Mouse (Mus musculus) liver, embryonic 16.5 days (tissue): ENCODE results near the gene Acoxl. TPM values are rescaled to one million over a fixed set of nuclear protein-coding genes. Genes with fewer than 3 reads are reported as not detected.

Source experiments
- ATAC-seq: fragments of 200-750 bp; cut with Nextera tagmentation; 2 replicates; pipeline ENCODE4 v1.8.0; 2017; ENCODE audit warnings: low read depth, mild to moderate bottlenecking, moderate number of reproducible peaks, moderate library complexity
- H3K27ac ChIP-seq: fragments of 300-500 bp; sonication (generic); 2 replicates; pipeline ENCODE4 v1.5.1; 2014; ENCODE audit warnings: mild to moderate bottlenecking, low read length
- H3K27me3 ChIP-seq: fragments of 300-500 bp; sonication (generic); 2 replicates; pipeline ENCODE4 v1.6.1; 2014; ENCODE audit warnings: low read depth, low read length, mixed read lengths; ENCODE audit not compliant: control insufficient read depth, insufficient read depth
- H3K36me3 ChIP-seq: fragments of 300-500 bp; sonication (generic); 2 replicates; pipeline ENCODE4 v1.6.1; 2014; ENCODE audit warnings: mild to moderate bottlenecking; ENCODE audit not compliant: control insufficient read depth, insufficient read depth
- H3K4me1 ChIP-seq: fragments of 300-500 bp; sonication (generic); 2 replicates; pipeline ENCODE4 v1.6.1; 2014; ENCODE audit warnings: low read depth, low read length, mixed read lengths; ENCODE audit not compliant: control insufficient read depth
- H3K4me2 ChIP-seq: fragments of 300-500 bp; sonication (generic); 2 replicates; pipeline ENCODE4 v1.6.1; 2014; ENCODE audit warnings: low read depth, low read length, mixed read lengths
- H3K4me3 ChIP-seq: fragments of 300-500 bp; sonication (generic); 2 replicates; pipeline ENCODE4 v1.5.1; 2014; ENCODE audit warnings: low read depth, mild to moderate bottlenecking, low read length
- H3K9ac ChIP-seq: fragments of 300-500 bp; sonication (generic); 2 replicates; pipeline ENCODE4 v1.6.1; 2014; ENCODE audit warnings: low read depth, low read length
- H3K9me3 ChIP-seq: fragments of 300-500 bp; sonication (generic); replicated peaks from 2 replicates; pipeline ENCODE4 v1.6.1; 2016; ENCODE audit warnings: low read length; ENCODE audit not compliant: control insufficient read depth
- WGBS: fragments of 180-500 bp; shearing (Covaris S2); extraction: QIAGEN DNeasy Blood & Tissue Kit; methylation state at CpG from one replicate; pipeline ENCODE4 v1.1.7; 2014; ENCODE audit not compliant: insufficient replicate concordance; 5-methylcytosine and 5-hydroxymethylcytosine counted together
- polyA plus RNA-seq: library from polyadenylated mRNA; unstranded; fragments of >200 nt; fragmentation: Nextera tagmentation; extraction: Ambion mirVana; gene quantifications from 2 replicates; pipeline ENCODE4 v1.2.1, GENCODE M21; 2015

Gene Acoxl
- polyA plus RNA-seq, 1 experiment from 2014 or later: 0.05 TPM

DNA sequence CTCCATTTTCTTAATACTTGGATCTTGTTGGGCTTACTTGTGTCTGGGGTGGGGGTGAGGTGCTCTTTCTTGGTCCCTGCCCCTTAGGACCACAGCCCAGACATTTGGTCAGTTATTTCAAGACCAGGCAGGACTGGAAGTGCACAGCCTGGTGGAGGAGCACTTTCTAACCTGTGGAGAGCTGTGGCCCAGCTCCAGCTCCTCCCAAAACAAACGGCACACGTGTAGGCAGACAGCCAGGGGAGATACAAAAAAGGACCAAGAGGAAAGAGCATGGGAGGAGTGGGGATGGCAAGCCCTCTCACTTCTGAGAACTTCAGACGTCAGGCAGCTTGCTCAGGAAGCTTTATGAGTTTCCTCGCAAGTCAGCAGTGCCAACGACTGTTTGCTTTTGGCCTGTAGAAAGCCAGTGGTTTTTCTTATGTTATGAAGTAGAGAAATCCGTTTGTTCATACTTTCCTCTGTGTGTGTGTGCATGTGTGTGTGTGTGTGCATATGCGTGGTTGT, 321.0 kb downstream of the Acoxl start:
- no peak overlapping the region for H3K4me3 ChIP-seq
- no peak overlapping the region for H3K27ac ChIP-seq
- ATAC-seq: no peak
- no peaks in the 10 kb centered on the region for H3K36me3 ChIP-seq
- no peak overlapping the region for H3K4me2 ChIP-seq
- peaks cover 30% of the 10 kb centered on the region for H3K4me1 ChIP-seq
- no peak overlapping the region for H3K9ac ChIP-seq
- 58% methylated on average over 7 of the region's 7 CpGs for whole genome bisulfite sequencing
- H3K27me3 ChIP-seq: no peaks in the 10 kb centered on the region
- no peaks in the 10 kb centered on the region for H3K9me3 ChIP-seq

DNA sequence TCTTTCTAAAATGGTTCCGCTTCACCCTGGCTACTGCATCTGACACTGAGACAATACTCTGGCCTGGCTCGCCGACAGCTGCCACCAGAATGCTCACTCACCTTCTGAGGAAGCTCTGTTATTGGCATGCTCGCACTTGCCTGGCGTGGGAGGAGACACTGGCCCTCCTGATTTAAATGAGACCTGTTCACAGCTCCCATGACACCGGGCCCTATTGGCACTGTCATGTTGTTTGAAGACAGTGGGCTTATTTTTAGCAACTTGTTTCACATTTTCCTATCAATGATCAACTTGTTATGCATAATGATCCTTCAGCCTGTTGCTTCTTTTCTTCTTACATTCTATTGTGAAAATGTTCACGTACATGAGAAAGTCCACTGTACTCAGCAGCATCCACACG, 324.5 kb downstream of the Acoxl start:
- ATAC-seq: no peak
- H3K27me3 ChIP-seq: no peaks in the 10 kb centered on the region
- no peak overlapping the region for H3K4me2 ChIP-seq
- no peaks in the 10 kb centered on the region for H3K36me3 ChIP-seq
- H3K4me3 ChIP-seq: no peak overlapping the region
- H3K9me3 ChIP-seq: no peaks in the 10 kb centered on the region
- WGBS: 77% methylated on average over 8 of the region's 8 CpGs
- H3K27ac ChIP-seq: no peak overlapping the region
- no peak overlapping the region for H3K9ac ChIP-seq
- peaks cover 10% of the 10 kb centered on the region for H3K4me1 ChIP-seq

DNA sequence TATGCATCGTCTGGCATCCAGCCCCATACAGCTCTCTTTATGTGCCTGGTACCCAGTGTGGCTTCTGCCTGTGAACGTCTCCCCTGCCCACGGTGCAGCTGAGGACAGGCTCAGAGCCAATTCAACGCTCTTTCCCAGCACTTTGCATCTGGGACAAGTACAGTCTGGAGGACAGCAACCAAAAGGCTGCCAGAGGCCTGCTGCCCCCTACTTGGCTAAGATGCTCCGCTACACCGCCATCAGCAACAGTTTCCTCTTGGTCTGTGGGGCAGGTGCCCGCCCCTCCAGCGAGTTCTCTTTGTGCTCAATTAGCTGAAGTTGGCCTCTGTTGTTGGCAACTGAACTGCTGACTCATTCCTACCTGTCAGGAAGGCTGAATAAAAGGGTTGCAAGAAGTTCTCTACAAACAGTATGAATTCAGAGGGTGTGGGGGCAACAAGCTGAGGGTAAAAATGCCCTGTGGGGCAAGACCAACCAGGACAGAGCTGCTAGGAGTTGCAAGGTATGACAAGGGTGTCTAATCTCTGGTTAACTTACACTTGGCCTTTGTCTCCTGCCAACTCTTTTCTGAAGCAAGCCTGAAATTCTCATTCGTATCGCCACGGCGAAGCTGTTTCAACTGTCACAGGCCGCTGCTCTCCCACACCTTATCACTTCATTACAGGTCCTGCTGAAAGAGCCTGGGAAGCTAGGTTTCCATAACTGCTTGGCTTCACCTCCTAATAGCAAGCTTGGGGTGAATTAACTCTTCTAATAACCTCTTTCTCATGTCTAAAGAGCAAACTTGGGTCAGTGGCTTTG, 328.1 kb downstream of the Acoxl start:
- peak overlapping the region; percentile 10; the same call in 1 of the 2 replicates for H3K4me2 ChIP-seq
- no peaks in the 10 kb centered on the region for H3K36me3 ChIP-seq
- peak; percentile 76 for ATAC-seq
- no peak overlapping the region for H3K9ac ChIP-seq
- peak overlapping the region; percentile 51; the same call in 1 of the 2 replicates for H3K27ac ChIP-seq
- no peak overlapping the region for H3K4me3 ChIP-seq
- no peaks in the 10 kb centered on the region for H3K27me3 ChIP-seq
- peaks cover 10% of the 10 kb centered on the region for H3K4me1 ChIP-seq
- WGBS: 43% methylated on average over 13 of the region's 13 CpGs
- no peaks in the 10 kb centered on the region for H3K9me3 ChIP-seq

- no peaks in the 10 kb centered on the region for H3K9me3 ChIP-seq
- no peak overlapping the region for H3K27ac ChIP-seq
- H3K4me1 ChIP-seq: peaks cover 12% of the 10 kb centered on the region
- 71% methylated on average over 12 of the region's 12 CpGs for WGBS
- ATAC-seq: no peak
- H3K36me3 ChIP-seq: no peaks in the 10 kb centered on the region
- H3K4me2 ChIP-seq: no peak overlapping the region
- H3K4me3 ChIP-seq: no peak overlapping the region
- H3K27me3 ChIP-seq: no peaks in the 10 kb centered on the region
- H3K9ac ChIP-seq: no peak overlapping the region
Measured at GRCm38 (mm10) chr2:128167930-128168329, 329.3 kb downstream of the Acoxl start.

DNA sequence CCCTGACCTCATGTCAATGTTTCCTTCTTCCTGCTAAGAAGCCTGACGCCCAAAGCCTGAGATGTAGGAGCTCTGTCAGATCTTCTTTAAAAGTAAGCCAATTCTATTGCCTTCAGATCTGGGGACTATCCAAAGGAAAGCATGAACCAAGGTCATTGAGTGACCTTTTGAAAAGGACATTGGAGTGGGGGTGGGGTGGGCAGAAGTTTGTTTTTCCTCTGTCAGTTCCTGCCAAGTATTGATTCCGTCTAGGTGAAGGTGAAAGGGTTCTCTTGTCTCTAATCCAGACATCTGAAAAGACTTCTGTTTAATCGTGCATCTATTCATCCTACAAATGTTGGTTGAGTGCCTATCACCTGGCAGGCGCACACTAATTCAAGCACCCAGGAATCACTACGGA, 330.8 kb downstream of the Acoxl start:
- ATAC-seq: no peak
- no peak overlapping the region for H3K4me2 ChIP-seq
- H3K4me3 ChIP-seq: no peak overlapping the region
- H3K9me3 ChIP-seq: no peaks in the 10 kb centered on the region
- H3K36me3 ChIP-seq: no peaks in the 10 kb centered on the region
- no peaks in the 10 kb centered on the region for H3K27me3 ChIP-seq
- peaks cover 19% of the 10 kb centered on the region for H3K4me1 ChIP-seq
- H3K27ac ChIP-seq: no peak overlapping the region
- whole genome bisulfite sequencing: 66% methylated on average over 5 of the region's 5 CpGs
- H3K9ac ChIP-seq: no peak overlapping the region

DNA sequence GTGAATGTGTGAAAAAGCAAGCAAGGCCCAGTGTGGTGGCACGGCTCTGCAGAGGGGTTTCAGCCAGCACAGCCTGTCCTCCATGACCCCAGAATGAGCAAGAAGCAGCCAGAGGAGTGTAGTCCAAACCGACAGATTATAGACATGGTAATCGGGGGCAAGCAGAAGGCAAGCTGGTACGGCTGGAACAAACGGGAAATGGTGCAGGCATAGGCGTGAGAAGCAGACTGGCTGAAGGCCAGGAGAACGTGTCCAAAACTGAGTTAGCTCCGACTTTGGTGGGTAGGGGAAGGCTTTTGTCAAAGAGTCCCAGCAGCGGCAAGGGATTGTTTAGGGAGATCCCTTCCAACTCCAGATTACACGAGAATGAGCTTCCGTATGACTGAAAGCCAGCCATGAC, 331.3 kb downstream of the Acoxl start:
- ATAC-seq: no peak
- Histone ChIP-seq H3K36me3 (no peaks in the 10 kb centered on the region), H3K27ac (no peak overlapping the region), H3K27me3 (no peaks in the 10 kb centered on the region), H3K9me3 (no peaks in the 10 kb centered on the region), H3K4me1 (peaks cover 19% of the 10 kb centered on the region), H3K9ac (no peak overlapping the region), H3K4me3 (no peak overlapping the region), H3K4me2 (no peak overlapping the region)
- WGBS: 56% methylated on average over 11 of the region's 11 CpGs

DNA sequence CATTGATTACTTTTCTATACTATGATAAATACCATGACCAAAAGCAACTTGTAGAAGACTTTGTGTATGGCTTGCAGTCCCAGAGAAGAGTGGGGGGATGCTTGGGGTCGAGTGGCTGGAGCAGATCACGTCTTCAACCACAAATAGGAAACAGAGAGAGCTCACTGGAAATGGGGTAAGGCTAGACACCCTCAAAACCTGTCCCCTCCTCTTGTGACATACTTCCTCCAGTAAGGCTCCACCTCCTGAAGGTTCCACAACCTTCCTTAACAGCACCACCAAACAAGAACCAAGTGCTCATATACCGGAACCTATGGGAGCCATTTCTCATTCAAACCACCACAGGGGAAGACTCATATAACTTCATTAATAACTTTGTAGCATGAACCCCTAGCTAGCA, 331.9 kb downstream of the Acoxl start:
- H3K27ac ChIP-seq: no peak overlapping the region
- no peaks in the 10 kb centered on the region for H3K9me3 ChIP-seq
- 61% methylated on average over 3 of the region's 3 CpGs for WGBS
- no peak overlapping the region for H3K4me3 ChIP-seq
- no peaks in the 10 kb centered on the region for H3K36me3 ChIP-seq
- no peak for ATAC-seq
- H3K9ac ChIP-seq: no peak overlapping the region
- peaks cover 24% of the 10 kb centered on the region for H3K4me1 ChIP-seq
- no peak overlapping the region for H3K4me2 ChIP-seq
- H3K27me3 ChIP-seq: no peaks in the 10 kb centered on the region

DNA sequence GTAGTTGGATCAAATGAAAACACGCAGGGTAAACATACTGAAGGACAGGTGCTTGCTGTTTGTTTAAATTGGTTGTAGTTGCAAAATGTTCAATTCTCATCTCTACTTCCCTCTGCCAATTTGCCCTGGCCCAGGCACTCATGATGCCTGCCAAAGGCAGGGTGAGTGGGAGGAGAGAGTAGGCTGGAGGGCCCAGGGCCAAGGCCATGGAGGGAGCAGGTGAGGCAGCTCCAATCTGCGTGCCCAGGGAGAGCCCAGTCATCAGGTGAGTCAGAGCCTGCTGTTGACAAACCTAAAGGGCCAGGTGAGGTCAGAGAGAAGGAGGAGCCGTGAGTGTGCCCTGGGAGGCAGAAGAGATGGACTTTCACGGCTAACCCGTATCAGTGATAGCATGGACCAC, 333.6 kb downstream of the Acoxl start:
- WGBS: 58% methylated on average over 5 of the region's 5 CpGs
- no peaks in the 10 kb centered on the region for H3K27me3 ChIP-seq
- peak; percentile 73 for ATAC-seq
- H3K4me3 ChIP-seq: no peak overlapping the region
- peaks cover 23% of the 10 kb centered on the region for H3K4me1 ChIP-seq
- no peaks in the 10 kb centered on the region for H3K36me3 ChIP-seq
- H3K27ac ChIP-seq: peak overlapping the region; percentile 30; the same call in 1 of the 2 replicates
- no peaks in the 10 kb centered on the region for H3K9me3 ChIP-seq
- H3K9ac ChIP-seq: no peak overlapping the region
- no peak overlapping the region for H3K4me2 ChIP-seq
